Mouse (Mus musculus) megakaryocyte, embryonic 14.5 days (primary cell): ENCODE results near the gene Nfib.

Experiments used
- FLI1 ChIP-seq: IDR thresholded peaks from 2 replicates; pipeline ENCODE4 v1.6.1; 2012; ENCODE audit warnings: low read length, inconsistent platforms, mixed read lengths
- GATA1 ChIP-seq: IDR thresholded peaks from 3 replicates; pipeline ENCODE4 v1.6.1; 2012; ENCODE audit warnings: mixed read lengths, low read length, inconsistent platforms, borderline replicate concordance

DNA sequence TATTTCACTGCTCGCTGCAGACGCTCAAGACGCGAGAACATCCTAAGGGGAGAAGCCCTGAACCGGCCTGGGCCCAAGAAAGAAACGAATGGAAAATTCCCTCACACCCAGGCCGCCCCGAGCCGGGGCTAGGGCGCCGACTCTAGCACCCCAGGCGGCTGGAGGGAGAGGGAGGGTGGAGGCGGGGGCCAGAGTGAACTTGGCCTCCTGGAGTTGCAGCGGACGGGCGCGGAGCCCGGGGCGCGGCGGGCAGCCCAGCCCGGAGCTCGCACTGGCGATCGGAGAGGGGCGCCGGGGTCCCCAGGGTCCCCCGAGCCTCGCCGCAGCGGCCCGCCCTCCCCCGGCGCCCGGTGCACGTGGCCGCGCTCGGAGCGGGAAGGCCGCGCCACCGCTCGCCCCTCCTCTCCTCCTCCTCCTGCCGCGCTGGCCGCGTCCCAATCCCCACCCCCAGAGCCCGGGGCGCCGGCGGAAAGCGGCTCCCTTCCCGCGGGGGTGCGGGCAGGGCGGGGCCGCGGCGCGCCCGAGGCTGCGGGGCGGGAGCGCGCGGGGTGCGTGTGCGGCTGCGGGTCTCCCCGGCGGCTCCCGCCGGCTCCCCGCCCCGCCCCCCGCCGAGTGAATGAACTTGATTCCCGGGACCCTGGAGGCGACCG, 199.3 kb downstream of the Nfib start:
- TF ChIP-seq FLI1, result no peak
- TF ChIP-seq GATA1, result no peak
